Mouse (Mus musculus): ENCODE results near the gene Vegfb.
"Not testable (repeated sequence)": the region's sequence is repeated elsewhere in the genome, so short reads cannot be mapped to it uniquely, and the experiment has no call there.

Gene Vegfb

GRCm38 (mm10) chr19:6991166-6991565, 3.7 kb upstream of the Vegfb start:
- not testable (repeated sequence) for DNase-seq

- no peak for DNase-seq
These were observed 3.3 kb upstream of the Vegfb start for GRCm38 (mm10) chr19:6990712-6991111.

GRCm38 (mm10) chr19:6989251-6989650, 1.8 kb upstream of the Vegfb start:
- no peak for DNase-seq

- DNase-seq: no peak
These were observed 444 bp upstream of the Vegfb start for GRCm38 (mm10) chr19:6987904-6988285.

GRCm38 (mm10) chr19:6985951-6986708, 1.3 kb downstream of the Vegfb start:
- no peak for DNase-seq

GRCm38 (mm10) chr19:6985300-6985699, 2.2 kb downstream of the Vegfb start:
- DNase-seq: no peak

- no peak for DNase-seq
These were observed 3.8 kb downstream of the Vegfb start for GRCm38 (mm10) chr19:6983621-6984020.

- no peak for DNase-seq
These were observed 6.0 kb downstream of the Vegfb start for GRCm38 (mm10) chr19:6981465-6981864.

GRCm38 (mm10) chr19:6980381-6981093, 6.9 kb downstream of the Vegfb start, which contains the start of gene Fkbp2:
Gene Fkbp2 (minus strand): TSS chr19:6980501.
- peak; percentile 99 for DNase-seq

- peak; percentile 100 for DNase-seq
These were observed 7.7 kb downstream of the Vegfb start for GRCm38 (mm10) chr19:6979486-6980380.

GRCm38 (mm10) chr19:6979001-6979479, 8.4 kb downstream of the Vegfb start:
- no peak for DNase-seq

- DNase-seq: no peak
These were observed 8.8 kb downstream of the Vegfb start for GRCm38 (mm10) chr19:6978639-6978974.

GRCm38 (mm10) chr19:6977759-6978638, 9.5 kb downstream of the Vegfb start:
- DNase-seq: no peak

GRCm38 (mm10) chr19:6975537-6976521, 11.6 kb downstream of the Vegfb start, which contains the start of gene Plcb3:
Gene Plcb3 (minus strand): TSS chr19:6976470.
- DNase-seq: peak; percentile 66

- peak; percentile 80 for DNase-seq
These were observed 12.9 kb downstream of the Vegfb start, which contains the start of gene Ppp1r14b for GRCm38 (mm10) chr19:6974211-6975205. Gene Ppp1r14b (plus strand): TSS chr19:6974968.

- DNase-seq: no peak
These were observed 13.8 kb downstream of the Vegfb start for GRCm38 (mm10) chr19:6973581-6974190.

- no peak for DNase-seq
These were observed 15.1 kb downstream of the Vegfb start for GRCm38 (mm10) chr19:6972247-6972917.

GRCm38 (mm10) chr19:6971644-6972043, 15.8 kb downstream of the Vegfb start:
- no peak for DNase-seq

Data from lung, postnatal 14 days (tissue).